9 mouse cellular contexts compared by ENCODE assay signal in genomic region chr3:87985505-87986320, GRCm38 (mm10). TPM values are rescaled to one million over a fixed set of nuclear protein-coding genes. Genes with fewer than 3 reads are reported as not detected.
DNase-seq lines count a peak whose midpoint lies in the region; ATAC-seq and TF ChIP-seq lines count a peak whose summit lies in the region.
"Had no signal": no experiment of that assay in that cellular context is flagged by ENCODE, and none has a peak within 500 bp of the region (broad histone marks: within the 10 kb centered on the region; RNA-seq: fewer than 3 reads in every experiment).

No protein-coding gene starts in this region.

- H3K4me2 ChIP-seq in forebrain, postnatal 0 days (ENCODE audit: low read depth) = no peak overlapping the region
- peak overlapping the region; percentile 70 for H3K4me2 ChIP-seq in heart, embryonic 12.5 days

- no peaks in the 10 kb centered on the region for H3K9me3 ChIP-seq in forebrain, embryonic 10.5 days
- no peaks in the 10 kb centered on the region for H3K9me3 ChIP-seq in forebrain, postnatal 0 days (ENCODE audit: low read length)
- H3K9me3 ChIP-seq in heart, embryonic 12.5 days (replicated peaks) = no peaks in the 10 kb centered on the region

- peaks cover 43% of the 10 kb centered on the region for H3K27me3 ChIP-seq in forebrain, embryonic 10.5 days (ENCODE audit: poor library complexity, severe bottlenecking)
- H3K27me3 ChIP-seq in forebrain, postnatal 0 days (ENCODE audit: insufficient read depth, low read length) = no peaks in the 10 kb centered on the region
- peaks cover 23% of the 10 kb centered on the region for H3K27me3 ChIP-seq in heart, embryonic 12.5 days (replicated peaks)

- H3K4me1 ChIP-seq in forebrain, embryonic 10.5 days = peaks cover 91% of the 10 kb centered on the region
- H3K4me1 ChIP-seq in forebrain, postnatal 0 days (ENCODE audit: insufficient read depth) = peaks cover 15% of the 10 kb centered on the region
- peaks cover 73% of the 10 kb centered on the region for H3K4me1 ChIP-seq in heart, embryonic 12.5 days (replicated peaks)

- DNase-seq in forebrain, embryonic 10.5 days (ENCODE audit: extremely low spot score, low spot score) = no peak
- no peak for DNase-seq in forebrain, postnatal 0 days
- peak; percentile 13 for DNase-seq in 416B (ENCODE audit: low read depth)
- DNase-seq in kidney, postnatal 36 days = peak; percentile 28 to 41
- no peak for DNase-seq in frontal cortex, postnatal 14 days (ENCODE audit: low spot score in 2 of 2)
- no peak for DNase-seq in adrenal gland, postnatal 4 days (ENCODE audit: low spot score in 2 of 2)
- DNase-seq: cerebellum, adult 9-11 months had no signal

- TF ChIP-seq CTCF in forebrain, postnatal 0 days (IDR thresholded peaks at IDR 0.05; ENCODE audit: low read depth) = no peak

- peak overlapping the region; percentile 79 for H3K27ac ChIP-seq in forebrain, embryonic 10.5 days
- H3K27ac ChIP-seq in forebrain, postnatal 0 days (ENCODE audit: low read depth, low read length) = no peak overlapping the region
- H3K27ac ChIP-seq in heart, embryonic 12.5 days (ENCODE audit: poor library complexity, severe bottlenecking) = peak overlapping the region; percentile 69

- no peak overlapping the region for H3K9ac ChIP-seq in forebrain, postnatal 0 days
- peak overlapping the region; percentile 39; the same call in 1 of the 2 replicates for H3K9ac ChIP-seq in heart, embryonic 12.5 days

- H3K4me3 ChIP-seq in forebrain, embryonic 10.5 days = peak overlapping the region; percentile 51
- no peak overlapping the region for H3K4me3 ChIP-seq in forebrain, postnatal 0 days (ENCODE audit: low read depth, low read length)
- H3K4me3 ChIP-seq in heart, embryonic 12.5 days = no peak overlapping the region

- WGBS in forebrain, embryonic 10.5 days = 52% methylated on average over 12 of the region's 12 CpGs
- WGBS in forebrain, postnatal 0 days = 17% methylated on average over 12 of the region's 12 CpGs
- WGBS in heart, embryonic 12.5 days = 27% methylated on average over 12 of the region's 12 CpGs

- ATAC-seq in forebrain, postnatal 0 days = no peak
- ATAC-seq in heart, embryonic 12.5 days (ENCODE audit: insufficient number of reproducible peaks, low FRiP score) = no peak
- no peak for ATAC-seq in cerebellum, adult (ENCODE audit: insufficient number of reproducible peaks, low FRiP score, low TSS enrichment)

- 0 out of 2 replicates have a peak, but pooled peaks cover 1% of the 10 kb centered on the region for H3K36me3 ChIP-seq in forebrain, embryonic 10.5 days (replicated peaks)
- H3K36me3 ChIP-seq in forebrain, postnatal 0 days (ENCODE audit: insufficient read depth) = no peaks in the 10 kb centered on the region
- no peaks in the 10 kb centered on the region for H3K36me3 ChIP-seq in heart, embryonic 12.5 days

RNA-seq across cellular contexts. Expression of gene Bcan, which starts 14.3 kb away (rescaled TPM):
- polyA plus RNA-seq in forebrain, embryonic 10.5 days (2016; fragmentation: Nextera tagmentation; extraction: Ambion mirVana) = 0.17 TPM in 2 replicates
- 140 and 146 TPM in 2 replicates for total RNA-seq in forebrain, postnatal 0 days (2014; rRNA removed)
- polyA plus RNA-seq in forebrain, postnatal 0 days (2015; fragmentation: Nextera tagmentation; extraction: Ambion mirVana) = 99.1 and 133 TPM in 2 replicates
- 0.09 and 0.15 TPM in 2 replicates for polyA plus RNA-seq in heart, embryonic 12.5 days (2016; fragmentation: Nextera tagmentation; extraction: Ambion mirVana)
- 10 to 100 TPM; 29.2 to 30.6 TPM for total RNA-seq in adrenal gland, postnatal 4 days (2021)

RNA-seq across cellular contexts. Expression of gene Nes, which starts 14.8 kb away (rescaled TPM):
- polyA plus RNA-seq in forebrain, embryonic 10.5 days (2016; fragmentation: Nextera tagmentation; extraction: Ambion mirVana) = 81.2 and 86.9 TPM in 2 replicates
- 32.4 and 39.2 TPM in 2 replicates for total RNA-seq in forebrain, postnatal 0 days (2014; rRNA removed)
- 14.5 and 17.9 TPM in 2 replicates for polyA plus RNA-seq in forebrain, postnatal 0 days (2015; fragmentation: Nextera tagmentation; extraction: Ambion mirVana)
- 33.0 and 34.6 TPM in 2 replicates for polyA plus RNA-seq in heart, embryonic 12.5 days (2016; fragmentation: Nextera tagmentation; extraction: Ambion mirVana)
- 10 to 100 TPM; 16.2 to 24.3 TPM for total RNA-seq in adrenal gland, postnatal 4 days (2021)

RNA-seq across cellular contexts. Expression of gene Crabp2, which starts 37.2 kb away (rescaled TPM):
- polyA plus RNA-seq in forebrain, embryonic 10.5 days (2016; fragmentation: Nextera tagmentation; extraction: Ambion mirVana) = 834 and 866 TPM in 2 replicates
- 16.8 and 17.4 TPM in 2 replicates for total RNA-seq in forebrain, postnatal 0 days (2014; rRNA removed)
- polyA plus RNA-seq in forebrain, postnatal 0 days (2015; fragmentation: Nextera tagmentation; extraction: Ambion mirVana) = 24.7 and 28.1 TPM in 2 replicates
- polyA plus RNA-seq in heart, embryonic 12.5 days (2016; fragmentation: Nextera tagmentation; extraction: Ambion mirVana) = 7.3 and 8.0 TPM in 2 replicates
- 1 to 10 TPM; 1.7 to 2.0 TPM for total RNA-seq in adrenal gland, postnatal 4 days (2021)

RNA-seq across cellular contexts. Expression of gene Hapln2, which starts 41.7 kb away (rescaled TPM):
- not detected in 2 replicates for polyA plus RNA-seq in forebrain, embryonic 10.5 days (2016; fragmentation: Nextera tagmentation; extraction: Ambion mirVana)
- total RNA-seq in forebrain, postnatal 0 days (2014; rRNA removed) = 0.38 and 0.92 TPM in 2 replicates
- 0.31 and 0.69 TPM in 2 replicates for polyA plus RNA-seq in forebrain, postnatal 0 days (2015; fragmentation: Nextera tagmentation; extraction: Ambion mirVana)
- polyA plus RNA-seq in heart, embryonic 12.5 days (2016; fragmentation: Nextera tagmentation; extraction: Ambion mirVana) = 0.08 and 0.17 TPM in 2 replicates
- total RNA-seq in adrenal gland, postnatal 4 days (2021) = not detected

RNA-seq across cellular contexts. Expression of gene Rrnad1, which starts 55.2 kb away (rescaled TPM):
- polyA plus RNA-seq in forebrain, embryonic 10.5 days (2016; fragmentation: Nextera tagmentation; extraction: Ambion mirVana) = 19.1 and 22.8 TPM in 2 replicates
- total RNA-seq in forebrain, postnatal 0 days (2014; rRNA removed) = 19.3 and 31.8 TPM in 2 replicates
- 10.9 and 15.6 TPM in 2 replicates for polyA plus RNA-seq in forebrain, postnatal 0 days (2015; fragmentation: Nextera tagmentation; extraction: Ambion mirVana)
- 13.6 and 14.1 TPM in 2 replicates for polyA plus RNA-seq in heart, embryonic 12.5 days (2016; fragmentation: Nextera tagmentation; extraction: Ambion mirVana)
- 10 to 100 TPM; 21.9 to 24.9 TPM for total RNA-seq in adrenal gland, postnatal 4 days (2021)

Comparison
In these comparisons a context has a peak if more than half of its experiments do, and no peak if none do; other contexts are left out.
1. RNA of gene Bcan, which starts 14.3 kb away (polyA plus RNA-seq): 99.1 to 133 TPM in forebrain, postnatal 0 days; 0.17 TPM in forebrain, embryonic 10.5 days and 0.09 to 0.15 TPM in heart, embryonic 12.5 days; every median in the first group is over 10 times any median in the second.
2. RNA of gene Crabp2, which starts 37.2 kb away (polyA plus RNA-seq): 834 to 866 TPM in forebrain, embryonic 10.5 days; 24.7 to 28.1 TPM in forebrain, postnatal 0 days and 7.3 to 8.0 TPM in heart, embryonic 12.5 days; every median in the first group is over 10 times any median in the second.
3. DNase-seq: peak in 416B (single experiment) and kidney, postnatal 36 days (2 of 2); none in forebrain, embryonic 10.5 days (single experiment), forebrain, postnatal 0 days (single experiment), frontal cortex, postnatal 14 days (0 of 2) and adrenal gland, postnatal 4 days (0 of 2).